Mouse (Mus musculus) cortical plate, adult 2 months (tissue): ENCODE data around the gene P3h4. TPM values are rescaled to one million over a fixed set of nuclear protein-coding genes. Genes with fewer than 3 reads are reported as not detected.
A peak's percentile ranks its signal among the peaks of the same experiment; 100 is the strongest.

ENCODE experiments used
- H3K27ac ChIP-seq: fragments of 200-500 bp; 2 replicates; pipeline ENCODE4 v1.5.1; 2012; ENCODE audit warnings: low read length, control low read depth, inconsistent platforms; ENCODE audit not compliant: insufficient read depth
- H3K4me1 ChIP-seq: fragments of 200-500 bp; 2 replicates; pipeline ENCODE4 v1.6.1; 2011; ENCODE audit warnings: low read length; ENCODE audit not compliant: control insufficient read depth, insufficient read depth
- H3K4me3 ChIP-seq: fragments of 200-500 bp; 2 replicates; pipeline ENCODE4 v1.5.1; 2011; ENCODE audit warnings: mild to moderate bottlenecking, low read length, control low read depth; ENCODE audit not compliant: insufficient read depth
- CTCF ChIP-seq: fragments of 200-500 bp; IDR thresholded peaks from 2 replicates; pipeline ENCODE4 v1.5.1; 2011; ENCODE audit warnings: mild to moderate bottlenecking, control low read depth, low read length; ENCODE audit not compliant: insufficient read depth; ENCODE audit errors: extremely low read depth
- POLR2A ChIP-seq: fragments of 200-500 bp; IDR thresholded peaks from 2 replicates; pipeline ENCODE4 v1.6.1; 2011; ENCODE audit warnings: mild to moderate bottlenecking, low read length, control low read depth; ENCODE audit not compliant: insufficient read depth; ENCODE audit errors: extremely low read depth
- polyA plus RNA-seq: library from polyadenylated mRNA; depleted of rRNA; stranded (reverse); fragments of >200 nt; gene quantifications from 2 replicates; pipeline ENCODE4 v1.2.3, GENCODE M21; 2012

Gene P3h4
- polyA plus RNA-seq, 1 experiment: 15.3 TPM

- H3K4me3 ChIP-seq: no peak overlapping the region
- H3K27ac ChIP-seq: peak overlapping the region; percentile 18; the same call in 1 of the 2 replicates
- no peaks in the 10 kb centered on the region for H3K4me1 ChIP-seq
- TF ChIP-seq CTCF: no peak
These were observed 2.9 kb downstream of the P3h4 start for GRCm38 (mm10) chr11:100411736-100412135.

DNA sequence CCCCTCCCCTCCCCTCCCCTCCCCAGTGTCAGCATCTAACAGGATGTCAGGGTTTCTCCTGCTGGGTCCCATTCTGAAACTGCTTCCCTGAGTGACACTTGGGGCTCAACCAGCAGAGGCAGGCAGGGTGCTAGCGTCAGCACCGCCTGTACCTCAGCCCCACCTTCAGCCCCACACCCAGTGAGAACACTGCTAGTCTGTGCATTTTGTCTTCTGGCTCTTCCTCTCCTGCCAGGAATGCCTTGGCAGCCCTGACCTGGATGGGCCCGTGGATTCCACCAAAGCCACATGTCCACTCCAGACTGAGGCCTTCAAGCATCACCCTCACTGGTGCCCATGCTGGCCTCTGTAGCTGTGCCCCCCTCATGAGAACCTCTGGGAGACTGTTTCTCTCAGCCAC lies 5.0 kb downstream of the P3h4 start:
- Histone ChIP-seq H3K4me1 (no peaks in the 10 kb centered on the region), H3K27ac (no peak overlapping the region), H3K4me3 (no peak overlapping the region)
- TF ChIP-seq POLR2A (no peak), CTCF (no peak)

GRCm38 (mm10) chr11:100408835-100409462 lies 5.7 kb downstream of the P3h4 start:
- H3K4me3 ChIP-seq: no peak overlapping the region
- no peaks in the 10 kb centered on the region for H3K4me1 ChIP-seq
- TF ChIP-seq POLR2A (no peak), CTCF (no peak)
- H3K27ac ChIP-seq: no peak overlapping the region

DNA sequence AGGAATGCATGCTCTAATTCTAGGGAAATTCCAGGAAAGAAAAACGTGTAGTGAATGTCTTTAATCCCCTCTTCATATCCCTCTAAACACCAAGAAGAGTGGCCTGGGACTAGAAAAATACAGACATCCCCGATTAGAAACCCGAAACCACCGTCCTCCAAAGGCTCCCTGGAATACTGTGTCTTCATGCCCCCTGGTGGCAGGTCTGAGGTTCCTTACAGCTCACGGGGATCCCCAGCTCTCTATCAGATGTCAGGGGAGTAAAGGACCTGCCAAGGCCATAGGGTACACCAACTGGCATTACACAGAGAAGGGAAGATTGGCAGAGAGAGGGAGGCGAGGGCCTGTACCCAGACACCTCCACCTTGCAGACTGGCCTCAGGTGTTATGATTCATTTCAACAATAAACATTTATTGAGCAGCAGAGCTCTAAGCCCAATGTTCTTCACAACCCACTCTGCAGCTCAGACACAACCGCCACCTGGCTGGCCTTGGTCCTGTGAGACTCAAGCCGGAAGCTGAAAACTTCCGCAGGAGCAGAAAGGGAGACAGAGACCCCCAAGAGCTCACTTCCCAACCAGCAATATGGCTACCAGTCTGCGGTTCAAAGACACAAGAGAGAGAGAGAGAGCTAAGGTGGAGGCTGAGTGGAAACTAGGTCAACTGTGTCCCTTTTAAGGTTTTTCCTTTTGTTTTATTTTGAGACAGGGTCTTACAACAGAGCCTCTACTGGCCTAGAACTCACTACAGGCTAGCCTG lies 6.4 kb downstream of the P3h4 start:
- Histone ChIP-seq H3K27ac (no peak overlapping the region), H3K4me3 (no peak overlapping the region), H3K4me1 (no peaks in the 10 kb centered on the region)
- no peak for TF ChIP-seq POLR2A
- peak; percentile 65 for TF ChIP-seq CTCF

DNA sequence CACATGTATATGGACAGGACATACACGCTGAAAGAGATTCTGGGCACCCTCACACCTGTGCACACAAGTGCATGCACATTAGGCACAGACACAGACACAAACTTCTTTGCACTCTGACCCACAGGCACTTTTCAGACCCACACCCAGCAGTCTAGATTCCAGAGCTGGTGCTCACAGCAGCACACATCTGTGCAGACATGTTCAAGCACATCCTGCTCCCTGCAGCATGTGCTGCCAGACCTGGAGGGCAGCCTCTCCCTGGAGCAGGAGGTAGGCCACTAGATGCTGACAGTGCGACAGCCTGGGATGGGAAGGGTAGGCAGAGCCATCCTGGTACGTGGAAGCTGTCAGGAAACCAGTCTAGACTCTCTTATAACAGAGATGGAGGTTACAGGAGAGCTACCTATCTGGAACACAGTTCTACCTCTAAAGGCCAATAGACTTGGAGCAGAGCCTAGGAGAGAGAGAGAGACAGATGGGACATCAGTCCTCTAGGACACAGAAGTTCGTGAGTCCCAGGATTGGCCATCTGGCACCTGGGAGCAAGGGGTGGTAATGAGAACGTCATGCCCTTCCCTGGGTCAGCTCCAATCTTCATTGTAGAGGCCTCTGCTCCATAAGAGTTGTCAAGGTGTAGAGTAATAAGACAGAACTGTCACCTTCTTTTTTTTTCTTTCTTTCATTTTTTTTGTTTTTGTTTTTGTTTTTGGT lies 7.5 kb downstream of the P3h4 start:
- Histone ChIP-seq H3K27ac (no peak overlapping the region), H3K4me3 (no peak overlapping the region), H3K4me1 (no peaks in the 10 kb centered on the region)
- TF ChIP-seq POLR2A: no peak
- no peak for TF ChIP-seq CTCF

GRCm38 (mm10) chr11:100406273-100406672 lies 8.4 kb downstream of the P3h4 start:
- TF ChIP-seq CTCF (no peak), POLR2A (no peak)
- Histone ChIP-seq H3K27ac (no peak overlapping the region), H3K4me3 (no peak overlapping the region), H3K4me1 (no peaks in the 10 kb centered on the region)

DNA sequence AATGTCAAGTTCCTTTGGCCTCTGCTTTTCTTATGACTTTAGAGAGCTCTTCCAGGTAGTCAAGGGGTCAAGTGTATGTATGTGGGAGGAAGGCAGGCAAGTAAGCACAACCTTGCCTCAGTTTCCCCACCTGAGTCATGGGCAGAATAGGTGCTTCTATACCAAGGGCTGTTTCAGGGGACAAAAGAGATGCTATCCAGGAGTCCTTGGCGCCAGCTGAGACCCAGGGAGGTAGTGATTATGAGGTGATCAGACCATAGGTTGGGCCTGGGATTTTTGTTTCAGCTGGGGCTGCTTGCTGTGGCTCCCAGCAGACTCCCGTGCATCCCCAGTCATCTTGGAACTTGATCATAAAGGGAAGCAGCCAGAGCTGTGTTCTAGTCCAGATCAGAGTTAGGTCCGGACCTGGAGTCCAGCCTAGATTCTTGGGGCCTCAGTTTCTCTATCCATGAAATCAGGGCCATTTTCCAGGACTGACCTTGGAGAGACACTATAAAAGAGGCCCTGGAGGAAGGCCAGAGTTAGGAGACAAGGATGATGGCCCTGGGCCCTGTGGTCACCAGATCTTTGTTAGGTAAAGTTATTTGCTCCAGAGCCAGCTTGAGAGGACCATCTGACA lies 10.1 kb downstream of the P3h4 start:
- Histone ChIP-seq H3K4me3 (no peak overlapping the region), H3K27ac (no peak overlapping the region), H3K4me1 (no peaks in the 10 kb centered on the region)
- no peak for TF ChIP-seq POLR2A
- TF ChIP-seq CTCF: no peak

GRCm38 (mm10) chr11:100403445-100404134 lies 11.0 kb downstream of the P3h4 start:
- H3K4me3 ChIP-seq: no peak overlapping the region
- TF ChIP-seq POLR2A: no peak
- no peak for TF ChIP-seq CTCF
- no peak overlapping the region for H3K27ac ChIP-seq
- no peaks in the 10 kb centered on the region for H3K4me1 ChIP-seq

DNA sequence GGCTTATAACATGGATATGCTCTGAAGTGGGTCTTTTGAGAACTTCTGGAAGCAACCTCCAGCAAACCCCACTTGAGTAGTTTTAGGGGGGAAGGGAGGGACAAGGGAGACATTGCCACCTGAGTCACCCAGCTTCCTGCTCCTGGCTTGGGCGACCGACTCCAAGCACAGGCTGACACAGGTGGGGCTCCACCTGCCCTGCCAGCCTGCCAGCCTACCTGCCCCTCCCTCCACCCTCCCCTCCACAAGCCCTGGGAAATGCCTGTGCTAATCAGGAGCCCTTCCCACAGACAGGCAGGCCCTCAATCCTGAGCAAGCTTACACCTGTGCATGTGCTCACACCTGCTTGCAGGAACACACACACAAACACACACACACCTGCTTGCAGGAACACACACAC lies 12.0 kb downstream of the P3h4 start:
- Histone ChIP-seq H3K4me1 (no peaks in the 10 kb centered on the region), H3K27ac (no peak overlapping the region), H3K4me3 (no peak overlapping the region)
- no peak for TF ChIP-seq CTCF
- no peak for TF ChIP-seq POLR2A
